Mouse (Mus musculus) forebrain, embryonic 14.5 days (tissue): ENCODE data around the gene Tmem91. TPM values are rescaled to one million over a fixed set of nuclear protein-coding genes. Genes with fewer than 3 reads are reported as not detected.

Experiments
- ATAC-seq: fragments of 200-750 bp; cut with Nextera tagmentation; 2 replicates; pipeline ENCODE4 v1.8.0; 2017; ENCODE audit warnings: mild to moderate bottlenecking, moderate library complexity
- DNase-seq: peaks from one replicate; pipeline ENCODE4 v3.0.0-alpha.2; 2015; ENCODE audit warnings: low spot score
- H3K27ac ChIP-seq: fragments of 300-500 bp; sonication (generic); 2 replicates; pipeline ENCODE4 v1.5.1; 2014; ENCODE audit warnings: low read depth, mild to moderate bottlenecking, control low read depth, low read length, moderate library complexity
- H3K27me3 ChIP-seq: fragments of 300-500 bp; sonication (generic); replicated peaks from 2 replicates; pipeline ENCODE4 v1.6.1; 2014; ENCODE audit warnings: low read length, control low read depth, mixed read lengths; ENCODE audit not compliant: control insufficient read depth, insufficient read depth
- H3K36me3 ChIP-seq: fragments of 300-500 bp; sonication (generic); 2 replicates; pipeline ENCODE4 v1.6.1; 2014; ENCODE audit warnings: low read length, control low read depth; ENCODE audit not compliant: control insufficient read depth, insufficient read depth
- H3K4me1 ChIP-seq: fragments of 300-500 bp; sonication (generic); 2 replicates; pipeline ENCODE4 v1.6.1; 2014; ENCODE audit warnings: antibody characterized with exemption, low read length, control low read depth; ENCODE audit not compliant: control insufficient read depth, insufficient read depth
- H3K4me2 ChIP-seq: fragments of 300-500 bp; sonication (generic); 2 replicates; pipeline ENCODE4 v1.6.1; 2014; ENCODE audit warnings: mild to moderate bottlenecking, control low read depth, low read length
- H3K4me3 ChIP-seq: fragments of 300-500 bp; sonication (generic); 2 replicates; pipeline ENCODE4 v1.5.1; 2014; ENCODE audit warnings: low read depth, low read length, control low read depth
- H3K9ac ChIP-seq: fragments of 300-500 bp; sonication (generic); 2 replicates; pipeline ENCODE4 v1.6.1; 2014; ENCODE audit warnings: mild to moderate bottlenecking, low read length, control low read depth, moderate library complexity
- H3K9me3 ChIP-seq: fragments of 300-500 bp; sonication (generic); replicated peaks from 2 replicates; pipeline ENCODE4 v1.6.1; 2016; ENCODE audit warnings: low read length, control low read depth, mixed read lengths; ENCODE audit not compliant: control insufficient read depth
- WGBS: fragments of 180-500 bp; shearing (Covaris S2); extraction: QIAGEN DNeasy Blood & Tissue Kit; methylation state at CpG from one replicate; pipeline ENCODE4 v1.1.7; 2014; 5-methylcytosine and 5-hydroxymethylcytosine counted together
- polyA plus RNA-seq: library from polyadenylated mRNA; unstranded; fragments of >200 nt; fragmentation: Nextera tagmentation; extraction: Ambion mirVana; gene quantifications from 2 replicates; pipeline ENCODE4 v1.2.1, GENCODE M21; 2014

The Tmem91 gene
- polyA plus RNA-seq, 1 experiment from 2014 or later: 11.1 TPM

DNA sequence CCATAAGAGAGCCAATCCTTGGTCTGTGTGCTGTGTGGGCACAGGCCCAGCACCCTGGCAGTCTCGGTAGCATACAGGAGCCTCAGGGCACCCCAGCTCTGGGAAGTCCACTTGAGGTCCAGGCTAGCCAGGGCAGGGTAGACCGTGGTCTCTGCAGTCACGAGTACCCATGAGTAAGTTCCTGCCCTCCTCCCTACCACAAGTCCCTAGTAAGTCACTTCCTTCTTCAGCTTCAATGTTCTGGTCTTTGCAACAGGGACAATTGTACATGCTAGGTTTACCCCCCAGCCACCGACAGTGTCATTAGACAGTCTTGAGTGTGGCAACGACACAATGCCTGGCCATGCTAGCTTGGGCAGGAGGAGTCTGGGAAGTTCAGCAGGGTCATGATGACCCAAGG, 42.3 kb downstream of the Tmem91 start:
- no peaks in the 10 kb centered on the region for H3K27me3 ChIP-seq
- DNase-seq: no peak
- no peak overlapping the region for H3K4me2 ChIP-seq
- no peaks in the 10 kb centered on the region for H3K9me3 ChIP-seq
- no peak overlapping the region for H3K9ac ChIP-seq
- WGBS: 89% methylated on average over 5 of the region's 5 CpGs
- no peak overlapping the region for H3K27ac ChIP-seq
- H3K36me3 ChIP-seq: peaks cover 57% of the 10 kb centered on the region
- no peak for ATAC-seq
- H3K4me3 ChIP-seq: no peak overlapping the region
- no peaks in the 10 kb centered on the region for H3K4me1 ChIP-seq

DNA sequence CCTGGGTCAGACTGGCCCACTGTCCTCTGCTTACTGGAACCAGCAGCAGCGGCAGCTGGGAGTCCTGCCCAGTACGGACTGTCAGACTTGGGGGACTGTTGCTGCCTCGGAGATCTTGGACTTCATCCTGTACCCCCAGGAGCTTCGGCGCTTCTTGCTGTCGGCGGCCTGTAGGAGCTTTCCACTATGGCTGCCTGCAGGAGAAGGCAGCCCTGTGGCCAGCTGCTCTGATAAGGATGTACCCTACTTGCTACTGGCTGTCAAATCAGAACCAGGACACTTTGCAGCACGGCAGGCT, 46.7 kb downstream of the Tmem91 start:
- Histone ChIP-seq H3K4me1 (no peaks in the 10 kb centered on the region; the same call in 1 of the 2 replicates), H3K27me3 (no peaks in the 10 kb centered on the region), H3K4me2 (no peak overlapping the region), H3K27ac (no peak overlapping the region), H3K4me3 (no peak overlapping the region), H3K36me3 (peaks cover 52% of the 10 kb centered on the region), H3K9me3 (no peaks in the 10 kb centered on the region), H3K9ac (no peak overlapping the region)
- WGBS: 78% methylated on average over 8 of the region's 8 CpGs
- no peak for ATAC-seq
- DNase-seq: no peak

DNA sequence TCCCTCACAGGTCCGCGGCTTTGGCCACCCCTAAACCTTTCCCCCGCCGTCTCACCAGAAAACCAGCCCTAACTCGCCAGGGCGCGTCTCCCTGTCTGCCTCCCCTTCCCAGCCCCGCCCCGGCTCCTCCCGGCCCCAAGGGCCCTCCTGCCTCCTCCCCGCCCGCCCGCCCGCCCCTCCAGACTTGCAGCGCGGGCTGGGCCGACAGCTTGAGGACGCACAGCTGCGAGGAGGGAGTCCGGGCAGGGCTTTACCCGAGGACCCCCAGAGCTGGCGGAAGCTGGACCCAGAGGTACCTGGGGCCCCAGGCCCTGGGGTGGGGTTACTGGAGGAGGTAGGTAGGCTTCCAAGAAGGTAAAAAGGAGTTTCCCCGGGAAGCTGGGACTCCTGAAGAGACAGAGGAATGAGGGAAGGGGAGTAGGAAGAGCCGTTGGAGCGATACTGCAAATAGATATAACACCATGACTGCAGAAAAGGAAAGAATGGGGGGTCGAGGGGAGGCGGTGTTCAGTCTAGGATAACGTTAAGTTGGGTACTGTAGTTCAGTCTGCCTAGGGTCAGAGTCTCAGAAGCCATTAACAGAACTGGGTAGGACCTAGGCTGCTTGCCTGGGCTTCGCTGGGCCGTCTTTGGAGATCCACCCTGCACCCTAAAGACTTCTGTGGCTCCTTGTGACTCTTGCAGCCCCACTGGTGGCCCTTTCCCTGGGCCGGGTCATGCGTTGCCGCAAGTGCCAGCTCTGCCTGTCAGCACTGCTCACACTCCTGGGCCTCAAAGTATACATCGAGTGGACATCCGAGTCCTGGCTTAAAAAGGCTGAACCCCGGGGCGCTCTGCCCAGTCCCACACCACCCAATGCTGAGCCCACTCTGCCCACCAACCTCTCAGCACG, 47.3 kb downstream of the Tmem91 start:
- peaks cover 51% of the 10 kb centered on the region for H3K36me3 ChIP-seq
- H3K4me1 ChIP-seq: no peaks in the 10 kb centered on the region; the same call in 1 of the 2 replicates
- H3K4me2 ChIP-seq: peak overlapping the region; percentile 36
- peak overlapping the region; percentile 25; the same call in 1 of the 2 replicates for H3K9ac ChIP-seq
- H3K4me3 ChIP-seq: no peak overlapping the region; the same call in 1 of the 2 replicates
- DNase-seq: peak; percentile 29
- no peaks in the 10 kb centered on the region for H3K27me3 ChIP-seq
- H3K27ac ChIP-seq: no peak overlapping the region
- 20% methylated on average over 36 of the region's 38 CpGs for WGBS
- no peaks in the 10 kb centered on the region for H3K9me3 ChIP-seq
- peak; percentile 49 for ATAC-seq

DNA sequence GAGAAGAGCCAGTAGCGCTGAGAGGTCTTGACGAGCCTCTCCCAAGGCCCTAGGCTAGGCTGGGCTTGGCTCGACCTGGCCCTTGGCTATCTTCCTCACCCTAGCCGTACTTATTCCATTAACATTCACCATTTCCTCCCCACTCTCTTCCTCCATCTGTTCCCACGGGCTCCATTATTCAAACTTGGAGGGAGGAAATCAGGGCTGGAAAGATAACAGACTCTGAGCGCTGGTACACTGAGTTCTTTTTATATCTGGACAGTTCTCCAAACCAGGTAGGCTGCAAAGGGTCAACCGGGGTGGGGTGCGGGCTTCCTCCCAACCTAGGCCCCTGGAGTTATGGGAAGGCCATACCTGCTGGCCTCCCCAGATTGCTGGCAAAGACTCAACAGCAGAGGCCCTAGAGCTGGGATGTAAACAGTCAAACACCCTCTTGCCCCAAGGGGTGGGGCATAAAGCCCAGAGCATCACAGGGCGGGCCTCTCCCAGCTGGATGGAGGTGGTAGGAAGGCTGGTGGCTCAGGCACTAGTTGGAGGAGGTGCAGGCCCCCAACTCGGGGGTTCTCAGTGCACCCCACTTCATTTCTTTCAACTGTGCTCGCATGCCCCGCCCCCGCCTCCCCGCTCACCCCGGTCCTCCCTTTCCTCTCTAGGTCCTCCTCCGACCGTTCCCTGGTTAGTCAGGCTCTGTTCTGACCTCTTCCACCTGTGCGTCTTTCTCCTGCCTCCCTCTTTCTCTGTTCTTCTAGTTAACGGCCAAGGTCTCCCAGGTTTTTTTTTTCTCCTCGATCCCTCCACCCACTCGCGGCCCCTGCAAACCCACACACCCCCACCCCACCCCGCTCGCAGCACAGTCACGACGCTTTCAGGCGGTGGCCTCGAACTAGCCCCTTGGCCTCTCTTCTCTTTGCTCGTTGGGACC, 48.2 kb downstream of the Tmem91 start, which contains the start of gene B3gnt8:
Gene B3gnt8, plus strand, starts transcription at position 146 of the 922 bp plus-strand sequence.
- H3K27me3 ChIP-seq: no peaks in the 10 kb centered on the region
- no peaks in the 10 kb centered on the region for H3K9me3 ChIP-seq
- H3K4me3 ChIP-seq: no peak within 1 kb of the TSS; the same call in 1 of the 2 replicates
- 20% methylated on average over 29 of the region's 29 CpGs for WGBS
- H3K36me3 ChIP-seq: peaks cover 53% of the 10 kb centered on the region
- no peak within 1 kb of the TSS for H3K27ac ChIP-seq
- H3K4me2 ChIP-seq: peak within 1 kb of the TSS; percentile 36
- H3K4me1 ChIP-seq: no peaks in the 10 kb centered on the region; the same call in 1 of the 2 replicates
- H3K9ac ChIP-seq: peak within 1 kb of the TSS; percentile 25; the same call in 1 of the 2 replicates
- DNase-seq (no peak), ATAC-seq (peak; percentile 27; the same call in 1 of the 2 replicates)

DNA sequence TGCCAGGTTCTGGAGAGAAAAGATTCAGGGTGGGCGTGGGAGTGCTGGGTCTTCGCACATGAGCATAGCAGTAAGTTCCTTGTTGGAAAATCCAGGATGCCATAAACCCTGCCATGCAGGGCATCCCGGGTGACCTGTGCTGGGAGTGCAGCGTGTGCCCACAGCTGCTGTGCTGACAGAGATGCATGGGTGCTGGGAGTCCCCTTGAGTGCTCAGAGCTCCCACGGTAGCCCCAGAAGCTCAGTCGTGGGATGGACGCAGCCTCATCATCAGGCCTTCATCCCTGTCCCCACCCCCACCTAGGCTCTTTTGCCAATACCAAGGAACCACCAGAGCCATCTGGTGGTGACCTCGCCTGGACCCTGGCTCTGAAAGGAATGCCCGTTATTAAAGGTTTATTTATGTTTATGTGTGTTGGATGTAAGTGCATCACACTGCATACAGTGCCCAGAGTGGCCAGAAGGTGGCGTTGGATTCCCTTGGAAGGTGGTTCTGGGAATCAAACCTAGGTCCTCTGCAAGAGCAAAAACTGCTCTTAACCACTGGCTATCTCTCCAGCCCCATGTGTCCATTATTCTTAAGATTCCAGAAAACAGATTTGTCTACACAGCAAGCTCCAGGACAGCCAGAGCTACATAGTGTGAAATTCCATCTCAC, 49.2 kb downstream of the Tmem91 start:
- H3K4me3 ChIP-seq: no peak overlapping the region
- WGBS: 77% methylated on average over 10 of the region's 10 CpGs
- DNase-seq (no peak), ATAC-seq (no peak)
- H3K4me2 ChIP-seq: no peak overlapping the region
- H3K27me3 ChIP-seq: no peaks in the 10 kb centered on the region
- peaks cover 49% of the 10 kb centered on the region for H3K36me3 ChIP-seq
- no peak overlapping the region for H3K9ac ChIP-seq
- no peak overlapping the region for H3K27ac ChIP-seq
- no peaks in the 10 kb centered on the region; the same call in 1 of the 2 replicates for H3K4me1 ChIP-seq
- no peaks in the 10 kb centered on the region for H3K9me3 ChIP-seq

DNA sequence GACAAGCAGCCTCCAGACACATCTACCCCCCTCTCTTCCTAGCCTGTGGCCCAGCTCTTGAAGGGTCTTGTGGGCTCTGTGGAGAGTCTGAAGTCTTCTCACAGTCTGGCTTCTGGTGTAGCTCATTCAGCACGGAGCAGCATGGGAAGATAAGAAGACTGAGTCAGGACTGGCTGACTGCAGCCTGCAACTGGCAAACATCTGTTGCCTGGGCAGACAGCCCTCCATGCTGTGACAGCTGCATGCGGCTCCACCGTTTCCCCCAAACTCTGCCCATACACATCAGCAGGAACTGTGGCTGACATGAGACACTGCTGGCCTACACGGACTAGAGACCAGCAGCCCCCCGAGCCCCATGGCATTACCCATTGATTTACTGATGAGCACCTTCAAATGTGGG, 50.1 kb downstream of the Tmem91 start:
- ATAC-seq: no peak
- no peaks in the 10 kb centered on the region; the same call in none of the 2 replicates for H3K4me1 ChIP-seq
- no peak overlapping the region for H3K4me3 ChIP-seq
- 90% methylated on average over 5 of the region's 5 CpGs for WGBS
- peaks cover 40% of the 10 kb centered on the region for H3K36me3 ChIP-seq
- no peak for DNase-seq
- H3K4me2 ChIP-seq: no peak overlapping the region
- H3K9ac ChIP-seq: no peak overlapping the region
- no peaks in the 10 kb centered on the region for H3K27me3 ChIP-seq
- H3K9me3 ChIP-seq: no peaks in the 10 kb centered on the region
- H3K27ac ChIP-seq: no peak overlapping the region

DNA sequence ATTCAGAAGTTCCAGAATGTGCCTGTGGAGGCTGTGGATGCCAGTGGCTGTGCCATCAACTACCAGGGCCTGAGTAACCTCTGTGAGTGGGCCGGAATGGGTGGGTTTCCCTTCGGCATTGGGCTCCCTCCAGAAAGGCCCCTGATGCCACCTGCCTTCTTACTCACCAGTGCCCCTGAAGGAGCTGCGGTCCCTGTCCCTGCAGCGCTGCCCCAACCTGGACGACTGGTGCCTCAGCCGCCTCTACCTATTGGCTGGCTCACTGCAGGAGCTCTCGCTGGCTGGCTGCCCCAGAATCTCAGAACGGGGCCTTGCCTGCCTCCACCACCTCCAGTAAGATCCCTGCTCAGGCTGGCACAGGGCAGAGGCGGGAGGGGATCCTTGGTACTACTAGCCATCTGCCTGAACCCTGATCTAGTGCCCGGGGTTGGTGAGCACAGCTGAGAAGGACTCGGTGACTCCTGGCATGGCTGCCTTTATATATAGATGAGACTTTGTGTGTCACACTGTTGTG, 51.1 kb downstream of the Tmem91 start:
- ATAC-seq (no peak), DNase-seq (no peak)
- no peak overlapping the region for H3K9ac ChIP-seq
- H3K4me3 ChIP-seq: no peak overlapping the region
- H3K4me2 ChIP-seq: no peak overlapping the region
- H3K9me3 ChIP-seq: no peaks in the 10 kb centered on the region
- peaks cover 31% of the 10 kb centered on the region for H3K36me3 ChIP-seq
- H3K4me1 ChIP-seq: no peaks in the 10 kb centered on the region; the same call in none of the 2 replicates
- H3K27me3 ChIP-seq: no peaks in the 10 kb centered on the region
- H3K27ac ChIP-seq: no peak overlapping the region
- WGBS: 87% methylated on average over 11 of the region's 11 CpGs

DNA sequence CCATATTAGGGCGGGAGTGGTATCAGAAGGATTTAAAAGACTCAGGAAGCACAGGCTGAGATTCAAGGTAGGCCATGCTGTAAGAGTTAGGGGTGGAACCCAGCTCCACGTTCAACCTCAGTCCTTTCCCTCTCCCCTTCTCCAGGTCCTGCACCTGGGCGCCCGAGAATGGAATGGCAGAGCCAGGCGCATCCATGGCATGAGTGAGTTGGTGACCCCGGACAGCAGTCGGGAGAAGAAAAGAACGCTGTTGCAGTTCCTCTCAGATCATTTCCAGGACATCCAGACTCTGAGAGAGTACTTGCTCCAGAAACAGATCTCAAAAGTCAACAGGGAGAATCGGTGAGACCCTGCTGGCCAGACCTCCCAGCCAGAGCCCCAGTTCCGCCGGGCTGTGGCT, 54.2 kb downstream of the Tmem91 start:
- no peak for DNase-seq
- no peak for ATAC-seq
- WGBS: 91% methylated on average over 11 of the region's 11 CpGs
- Histone ChIP-seq H3K9ac (no peak overlapping the region), H3K9me3 (no peaks in the 10 kb centered on the region), H3K27me3 (no peaks in the 10 kb centered on the region), H3K4me2 (no peak overlapping the region), H3K36me3 (peaks cover 29% of the 10 kb centered on the region), H3K4me1 (no peaks in the 10 kb centered on the region; the same call in 1 of the 2 replicates), H3K4me3 (no peak overlapping the region), H3K27ac (no peak overlapping the region)
